Mouse (Mus musculus): ENCODE data around the gene Gm20388. TPM values are rescaled to one million over a fixed set of nuclear protein-coding genes. Genes with fewer than 3 reads are reported as not detected.

Gm20388 gene
- total RNA-seq, 2 experiments from 2014 or later, result 4.0 TPM; not detected in 1

DNA sequence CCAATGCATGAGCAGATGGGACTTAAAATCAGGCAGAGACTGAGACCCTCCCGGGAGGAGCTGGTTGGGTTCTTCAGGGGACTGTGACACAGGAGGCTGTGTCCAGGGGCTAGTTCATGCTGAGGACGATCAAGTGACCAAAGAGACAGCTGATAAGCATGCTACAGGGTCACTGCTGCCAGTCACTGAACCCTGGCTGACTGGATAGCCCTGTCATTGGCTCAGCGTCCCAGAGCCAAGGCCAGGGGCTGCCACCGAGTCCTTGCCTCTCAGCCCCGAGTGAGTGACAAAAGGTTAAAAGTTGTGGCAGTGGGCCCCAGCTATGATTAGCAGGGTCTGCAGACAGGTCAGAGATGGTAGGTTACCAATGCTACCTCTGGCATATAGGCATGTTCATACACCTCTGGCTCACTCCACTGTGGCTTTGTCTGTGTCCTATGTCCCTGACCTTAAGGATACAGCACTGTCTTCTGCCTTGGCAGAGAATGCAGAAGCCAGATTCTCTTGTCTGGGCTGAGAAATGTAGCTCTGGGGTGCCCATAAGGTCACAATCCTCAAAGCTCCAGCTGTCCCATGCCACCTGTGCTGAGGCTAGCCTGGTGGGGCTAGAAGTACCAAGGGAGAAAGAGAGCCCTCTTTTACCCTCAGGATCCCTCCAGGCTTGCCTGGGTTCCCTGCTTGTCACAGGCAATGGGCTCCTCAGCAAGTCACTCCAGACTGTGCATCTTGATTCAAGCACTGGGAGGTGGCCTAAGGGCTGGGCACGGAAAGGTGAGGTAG, 2733.7 kb downstream of the Gm20388 start:
- peak in 1 of 2 experiments; percentile 12 for DNase-seq

DNA sequence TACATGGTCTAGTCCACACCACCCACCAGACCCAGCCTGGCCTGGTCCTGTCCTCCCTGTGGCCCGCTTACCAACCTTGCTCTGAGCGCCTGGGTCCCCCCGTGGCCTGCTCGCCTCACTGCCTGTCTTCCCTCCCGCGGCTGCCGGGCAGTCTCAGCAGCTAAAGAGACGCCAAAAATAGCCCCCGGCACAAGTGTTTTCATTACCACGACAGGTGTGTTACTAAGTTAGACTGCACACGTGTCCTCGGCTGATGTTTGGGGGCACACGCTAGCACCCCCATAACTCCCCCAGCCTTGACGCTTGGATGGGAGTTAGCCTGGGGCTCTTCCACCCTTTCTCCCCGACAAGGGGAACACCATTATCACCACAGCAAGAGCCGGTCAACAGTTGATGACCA, 2735.7 kb downstream of the Gm20388 start:
- DNase-seq, result peak in 1 of 2 experiments; percentile 55

DNA sequence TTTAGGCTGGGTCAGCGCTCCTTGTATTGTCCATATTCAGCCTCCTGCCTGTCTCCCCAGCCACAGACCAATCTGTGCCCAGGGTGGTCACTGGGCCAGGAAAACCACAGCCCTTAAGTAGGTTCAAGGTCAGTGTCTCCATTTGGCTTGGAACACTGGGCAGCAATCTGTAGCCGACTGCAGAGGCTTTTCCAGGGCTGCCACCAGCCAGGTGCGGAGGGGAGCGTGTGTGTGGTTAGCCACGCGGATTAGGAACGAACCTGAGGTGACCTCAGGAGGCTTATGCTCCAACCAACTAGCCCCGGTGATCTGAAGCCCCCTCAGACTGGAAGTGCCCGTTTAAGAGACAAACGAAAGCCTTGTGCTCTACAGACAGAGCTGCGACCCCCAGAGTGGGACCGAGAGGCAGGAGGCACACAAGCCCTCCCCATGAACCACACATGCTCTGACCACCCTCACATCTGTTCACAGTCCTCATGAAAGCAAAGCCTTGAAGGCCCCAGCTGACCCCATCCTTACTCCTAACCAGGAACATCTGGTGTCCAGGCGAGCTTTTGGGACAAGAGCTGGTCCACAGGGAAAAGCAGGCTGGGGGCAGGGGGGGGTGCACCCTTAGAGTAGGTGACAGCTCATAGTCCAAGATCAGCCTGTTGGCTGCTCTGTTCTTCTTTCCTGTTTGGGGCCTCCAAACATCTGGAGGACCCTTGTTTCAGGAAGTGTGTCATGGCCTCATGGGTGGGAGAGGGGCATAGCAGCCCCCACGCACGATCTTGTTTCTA, 2737.7 kb downstream of the Gm20388 start:
- DNase-seq, result no peak

DNA sequence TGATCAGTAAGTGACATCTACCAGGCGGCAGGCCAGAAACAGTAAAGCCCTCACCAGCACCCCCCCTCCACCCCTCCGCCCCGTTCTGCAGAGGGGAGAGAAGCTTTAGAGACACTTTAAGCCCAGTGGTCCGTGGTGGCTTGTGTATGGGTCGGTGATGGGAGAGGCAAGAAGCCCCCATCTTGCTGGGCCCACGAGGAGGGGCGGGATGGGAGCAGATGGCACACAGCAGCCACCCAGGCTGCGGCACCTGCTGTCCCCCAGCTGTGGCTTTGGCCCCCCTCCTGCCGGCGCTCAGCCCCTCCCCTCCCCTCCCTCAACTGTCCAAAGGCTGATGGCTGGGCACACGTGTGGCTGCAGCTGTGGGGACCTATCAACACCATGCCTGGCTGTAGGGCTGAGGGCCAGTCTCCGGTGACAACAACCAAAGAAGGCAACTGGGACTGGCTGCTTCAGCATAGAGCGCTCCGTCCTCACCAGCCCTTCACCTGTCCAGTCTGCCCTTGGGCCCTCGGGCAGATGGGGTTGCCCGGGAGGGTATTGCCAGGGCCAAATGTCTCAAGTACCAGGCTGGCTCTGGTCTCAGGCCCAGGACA, 2740.8 kb downstream of the Gm20388 start:
- peak; percentile 55 to 82 for DNase-seq

DNA sequence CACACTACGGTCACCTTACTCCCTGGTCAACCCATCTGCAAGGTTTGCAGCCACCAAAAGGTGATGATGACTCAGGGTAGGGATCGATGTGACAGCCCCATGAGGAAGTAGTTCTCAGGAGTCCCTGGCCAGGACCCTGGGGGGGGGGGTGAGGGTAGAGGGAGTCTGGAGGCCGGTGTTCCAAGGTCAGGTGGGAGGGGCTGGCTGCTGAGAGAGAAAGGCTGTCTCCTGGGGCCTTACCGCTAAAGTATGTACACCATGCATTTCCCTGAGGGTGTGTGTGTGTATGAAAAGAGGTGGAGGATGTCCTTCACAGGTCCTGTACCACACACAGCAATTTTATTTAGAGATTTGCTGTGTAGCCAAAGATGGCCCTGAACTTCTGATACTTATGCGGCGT, 2742.0 kb downstream of the Gm20388 start:
- DNase-seq, result no peak

DNA sequence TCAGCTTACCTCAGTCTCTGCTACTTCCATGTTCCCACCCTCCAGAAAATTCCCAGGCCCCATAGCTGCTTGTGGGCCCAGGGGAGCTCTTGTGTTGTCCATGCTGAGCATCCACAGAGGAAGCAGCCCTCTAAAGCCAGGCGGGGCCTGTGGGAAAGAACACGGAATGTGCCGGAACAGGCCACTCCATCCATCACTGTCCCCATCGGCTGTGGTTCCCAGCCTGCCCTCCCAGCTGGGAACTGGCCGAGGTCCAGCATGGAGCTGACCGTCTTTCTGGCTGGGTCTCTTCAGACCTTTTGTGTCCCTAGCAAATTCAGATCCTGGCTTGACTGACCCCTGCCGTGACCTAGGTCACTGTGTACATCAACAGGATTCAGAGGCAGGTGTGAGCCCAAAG, 2744.1 kb downstream of the Gm20388 start:
- DNase-seq, result peak; percentile 77 to 87

DNA sequence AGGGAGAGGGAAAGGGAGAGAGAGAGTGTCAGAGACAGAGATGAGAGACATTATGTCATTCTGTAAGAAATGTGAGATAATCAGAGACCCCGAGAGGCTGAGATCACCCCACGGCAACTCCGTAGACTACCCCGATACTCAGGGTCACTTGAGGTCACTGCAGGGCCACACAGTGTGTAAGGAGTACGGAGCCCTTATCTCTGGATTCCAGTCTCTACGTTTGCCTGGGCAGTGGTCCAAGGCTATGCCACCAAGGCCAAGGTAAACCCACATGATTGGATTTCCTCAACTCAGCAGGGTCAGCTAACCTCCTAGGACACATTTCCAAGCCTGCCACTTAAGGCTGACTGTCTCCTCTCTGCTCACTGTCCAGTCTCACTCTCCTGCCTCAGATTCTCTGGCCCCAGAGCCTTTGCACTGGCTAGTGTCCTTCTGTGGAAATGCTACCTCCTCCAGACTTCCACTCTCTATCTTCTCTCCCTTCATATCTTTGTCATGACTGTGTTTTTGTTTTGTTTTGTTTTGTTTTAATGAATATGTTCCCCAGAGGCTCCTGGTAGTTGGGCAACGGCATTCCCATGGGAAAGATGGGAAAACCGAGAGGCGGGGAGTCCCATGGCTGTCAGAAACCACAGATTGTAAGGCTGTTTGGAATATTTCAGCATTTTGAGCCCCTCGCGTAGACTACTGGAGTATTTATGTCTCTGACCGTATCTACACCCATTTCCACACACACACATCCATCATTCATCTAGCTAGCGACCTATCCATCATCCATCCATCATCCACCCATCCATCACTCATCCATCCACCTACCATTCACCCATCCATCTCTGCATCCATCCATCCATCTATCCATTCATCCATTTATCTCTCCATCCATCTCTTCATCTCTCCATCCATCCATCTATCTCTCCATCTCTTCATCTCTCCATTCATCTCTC, 2745.7 kb downstream of the Gm20388 start:
- peak; percentile 87 for DNase-seq

DNA sequence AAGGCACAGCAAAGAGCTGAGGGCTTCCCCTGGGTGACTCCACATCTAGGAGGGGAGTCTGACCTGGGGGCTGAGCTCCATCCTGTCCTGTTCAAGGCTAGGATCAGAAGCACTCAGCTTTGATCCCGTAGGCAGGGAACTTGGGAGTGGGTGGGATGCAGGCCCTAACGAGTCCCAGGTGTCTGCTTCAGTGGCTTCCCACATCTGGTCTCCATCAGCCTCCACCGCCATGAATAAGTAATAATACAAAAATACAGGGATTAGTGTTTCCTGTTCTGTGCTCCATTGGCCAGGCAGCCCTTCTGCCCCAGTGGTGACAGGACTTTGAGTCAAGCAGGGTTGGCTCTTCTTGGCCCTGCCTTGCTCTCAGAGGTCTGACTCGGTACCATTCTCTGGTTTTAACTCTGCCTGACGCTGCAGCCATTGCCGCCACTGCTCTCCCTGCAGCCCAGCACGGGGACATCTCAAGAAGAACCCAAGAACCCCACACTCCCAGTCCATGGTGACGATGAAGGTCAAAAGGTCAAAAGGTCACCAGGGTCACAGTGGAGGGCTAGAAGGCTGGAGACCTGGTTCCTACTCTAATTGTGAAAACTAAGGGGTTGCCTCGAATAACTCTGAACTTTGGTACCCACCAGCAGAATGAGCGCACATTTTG, 2747.6 kb downstream of the Gm20388 start:
- DNase-seq, result no peak

DNA sequence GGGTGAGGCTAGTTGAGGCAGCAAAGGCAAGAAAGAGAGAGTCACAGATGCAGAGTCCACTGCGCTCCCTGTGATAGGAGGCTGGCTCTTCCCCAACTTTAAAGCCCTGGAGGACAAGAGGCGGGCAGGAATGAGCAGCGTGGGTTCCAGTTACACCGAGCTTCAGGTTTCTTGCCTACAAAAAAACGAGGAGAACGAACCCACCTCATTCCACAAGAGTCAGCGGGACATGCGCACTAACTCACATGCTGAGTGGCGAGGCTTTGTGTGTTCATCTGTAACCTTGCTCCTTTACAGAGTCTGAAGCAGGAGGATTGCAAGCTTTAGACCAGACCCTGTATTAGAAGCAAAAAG, 2748.1 kb downstream of the Gm20388 start:
- DNase-seq, result no peak

DNA sequence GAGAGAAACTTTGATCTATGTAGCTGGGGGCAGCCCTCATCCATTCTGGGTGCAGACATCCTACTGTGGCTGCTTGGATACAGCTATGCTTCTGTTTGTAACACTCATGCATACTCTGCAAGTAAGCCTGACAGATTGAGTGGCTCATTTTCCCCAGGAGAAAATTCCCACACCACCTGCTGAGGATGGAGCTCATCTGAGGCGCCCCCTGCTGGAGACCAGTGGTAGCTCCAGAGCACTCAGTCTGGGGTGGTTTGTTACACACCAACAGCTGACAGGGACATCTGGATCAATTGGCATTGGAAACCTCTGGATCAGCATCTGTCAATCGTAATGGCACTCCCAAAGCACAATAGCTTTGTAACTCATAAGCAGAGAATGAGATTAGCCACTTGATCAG, 2749.4 kb downstream of the Gm20388 start:
- DNase-seq, result peak in 1 of 2 experiments; percentile 55

DNA sequence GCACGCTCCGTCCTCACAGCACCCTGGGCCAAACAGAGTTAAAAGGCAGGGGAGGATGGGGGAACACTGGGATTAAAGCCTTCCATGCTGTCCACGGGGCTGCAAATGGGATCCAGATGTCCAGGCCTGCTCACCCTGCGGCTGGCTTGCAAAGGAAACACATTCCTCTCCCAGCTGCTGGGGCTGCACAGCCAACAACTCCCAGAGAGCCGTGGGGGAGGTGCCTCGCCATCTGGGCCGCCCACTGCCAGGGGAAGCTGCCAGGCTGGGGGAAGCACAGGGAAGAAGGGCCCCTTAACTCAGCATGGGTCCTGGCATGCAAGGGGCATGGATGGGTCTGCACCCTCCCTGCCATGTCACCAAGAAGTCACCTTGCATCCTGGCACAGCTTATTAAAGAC, 2750.5 kb downstream of the Gm20388 start:
- DNase-seq, result peak; percentile 83 to 90

DNA sequence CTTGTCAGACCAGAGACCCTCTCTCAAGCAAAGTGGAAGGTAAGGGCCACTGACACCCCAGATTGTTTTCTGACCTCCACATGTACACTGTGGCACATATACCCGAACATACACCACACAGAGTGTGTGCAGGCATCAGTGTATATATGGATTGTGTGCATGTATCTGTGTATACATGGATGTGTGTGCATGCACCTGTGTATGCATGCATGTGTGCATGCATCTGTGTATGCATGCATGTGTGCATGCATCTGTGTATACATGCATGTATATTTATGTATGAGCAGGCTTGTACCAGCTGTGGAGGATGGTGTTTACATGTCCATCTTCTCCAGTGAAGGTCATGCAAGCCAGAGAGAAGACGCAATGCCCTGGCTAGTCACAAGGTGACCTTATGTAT, 2751.3 kb downstream of the Gm20388 start:
- no peak for DNase-seq

DNA sequence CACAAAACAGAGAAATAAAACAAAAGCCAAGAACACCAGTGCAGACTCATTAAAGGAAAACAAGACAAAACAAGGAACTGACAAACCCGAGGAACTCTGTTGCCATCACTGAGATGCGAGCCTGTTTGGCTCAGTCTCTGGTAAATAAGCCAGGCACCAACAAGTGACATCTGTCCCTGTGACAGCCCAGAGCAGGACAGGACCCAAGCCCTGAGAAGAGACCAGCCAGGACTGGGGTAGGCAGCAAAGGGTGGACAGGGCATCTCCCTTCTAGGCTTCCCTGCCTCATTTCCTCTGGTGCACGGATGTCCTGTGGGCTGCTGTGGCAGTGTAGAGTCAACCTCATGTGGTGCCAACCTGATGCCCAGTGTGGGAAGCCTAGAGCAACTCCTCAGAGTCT, 2752.5 kb downstream of the Gm20388 start:
- no peak for DNase-seq

DNA sequence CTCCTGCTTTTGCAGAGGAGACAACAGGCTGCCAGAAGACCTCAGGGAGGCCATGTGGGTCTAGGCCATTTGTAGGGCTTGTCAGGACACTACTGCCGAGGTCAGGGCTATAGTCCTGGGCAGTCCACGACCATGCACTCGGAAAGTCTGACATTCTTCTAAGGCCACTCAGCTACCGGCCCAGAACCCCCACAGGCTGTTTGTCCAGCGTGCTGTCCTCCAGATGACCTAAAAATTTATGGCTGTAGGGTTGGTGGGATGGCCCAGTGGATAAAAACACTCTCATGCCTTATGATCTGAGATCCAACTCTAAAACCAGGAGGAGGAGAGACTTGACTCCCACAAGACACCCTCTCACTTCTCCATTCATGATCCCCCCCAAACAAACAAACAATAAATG, 2753.0 kb downstream of the Gm20388 start:
- DNase-seq, result no peak

DNA sequence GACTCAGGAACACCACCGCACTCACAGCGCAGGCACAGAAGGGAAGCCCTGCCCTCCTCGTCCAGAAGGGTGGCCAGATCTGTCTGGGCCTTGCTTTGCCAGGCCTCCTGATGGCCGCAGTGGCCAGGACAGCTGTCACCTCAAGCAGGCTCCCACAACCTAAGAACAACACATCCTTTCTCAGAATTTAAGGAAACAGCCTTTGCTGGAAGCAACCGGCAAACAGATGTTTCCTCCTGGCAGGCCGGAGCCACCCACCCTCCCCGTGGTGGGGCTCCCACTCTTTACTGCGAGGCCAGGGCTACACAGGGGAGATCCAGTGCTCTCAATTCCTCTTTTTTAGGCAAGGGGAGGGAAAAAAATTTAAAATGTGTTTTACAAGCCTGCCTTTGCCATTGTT, 2754.6 kb downstream of the Gm20388 start:
- DNase-seq, result peak; percentile 81 to 93

DNA sequence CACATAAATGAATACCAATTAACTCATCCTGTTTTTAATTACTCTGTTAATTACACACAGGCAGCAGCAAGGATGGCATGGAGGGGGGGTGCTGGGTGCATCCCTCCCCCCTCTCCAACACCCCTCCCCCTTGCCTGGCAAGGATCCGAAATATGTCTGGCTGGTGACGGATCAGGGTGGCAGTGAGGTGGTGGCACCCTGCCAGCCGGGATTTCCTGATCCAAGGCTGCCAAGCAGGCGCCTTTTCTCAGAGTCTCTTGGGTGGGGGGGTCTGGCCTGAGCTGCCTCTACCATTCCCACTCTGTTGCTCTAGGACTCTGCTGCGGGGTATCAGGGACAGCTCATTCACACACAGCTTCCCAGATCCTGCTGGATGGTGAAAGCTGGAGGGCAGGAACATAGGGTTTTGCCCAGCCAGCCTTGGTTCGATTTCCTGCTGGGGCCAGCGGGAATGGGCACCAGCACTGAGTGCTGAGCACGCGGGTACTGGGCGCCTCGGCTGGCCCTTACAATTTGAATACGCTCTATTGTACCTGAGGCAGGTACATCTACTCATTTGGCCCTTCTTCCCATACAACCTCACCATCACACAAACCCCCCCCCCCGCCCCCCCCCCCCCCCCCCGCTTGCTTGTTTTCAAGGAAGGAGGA, 2755.2 kb downstream of the Gm20388 start:
- peak; percentile 74 for DNase-seq

DNA sequence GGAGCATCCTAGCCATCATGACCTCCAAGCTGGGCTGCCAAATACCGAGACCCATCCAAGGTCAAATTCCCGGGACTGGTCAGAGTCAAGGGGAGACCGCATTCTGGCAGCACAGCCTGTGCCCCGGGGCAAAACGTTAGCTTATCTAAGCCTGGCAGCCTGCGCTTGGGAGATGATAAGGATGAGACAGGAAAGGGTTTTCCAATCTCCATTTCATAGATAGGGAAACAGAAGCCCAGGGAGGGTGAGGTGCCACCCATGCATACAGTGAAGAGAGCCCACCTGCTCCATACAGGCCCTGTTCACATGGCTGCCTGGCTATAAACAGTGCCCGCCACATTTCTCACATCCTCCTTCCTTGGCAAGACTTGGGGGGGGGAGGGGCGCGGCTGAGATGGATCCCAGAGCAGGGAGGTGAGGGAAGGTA, 2755.7 kb downstream of the Gm20388 start:
- DNase-seq, result peak; percentile 73 to 83

DNA sequence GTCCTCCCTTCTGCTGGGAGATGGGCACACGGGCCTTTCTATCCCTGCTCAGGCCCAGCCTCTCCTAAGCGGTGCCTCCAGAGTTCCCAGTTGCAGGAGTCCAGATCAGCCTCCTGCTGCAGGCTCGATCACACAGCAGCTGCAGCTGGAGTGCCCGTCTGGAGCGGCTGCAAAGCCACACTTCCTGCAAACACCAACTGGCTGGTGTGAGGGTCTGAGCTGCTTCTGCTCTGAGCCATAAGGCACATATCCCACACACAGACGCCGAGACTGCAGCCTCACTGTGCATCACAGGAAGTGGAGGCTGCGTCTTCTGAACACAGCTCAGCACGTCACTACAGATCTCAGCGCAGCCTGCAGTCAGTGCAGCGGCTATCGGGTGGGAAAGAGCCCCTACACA, 2756.2 kb downstream of the Gm20388 start:
- DNase-seq, result peak; percentile 52 to 54

DNA sequence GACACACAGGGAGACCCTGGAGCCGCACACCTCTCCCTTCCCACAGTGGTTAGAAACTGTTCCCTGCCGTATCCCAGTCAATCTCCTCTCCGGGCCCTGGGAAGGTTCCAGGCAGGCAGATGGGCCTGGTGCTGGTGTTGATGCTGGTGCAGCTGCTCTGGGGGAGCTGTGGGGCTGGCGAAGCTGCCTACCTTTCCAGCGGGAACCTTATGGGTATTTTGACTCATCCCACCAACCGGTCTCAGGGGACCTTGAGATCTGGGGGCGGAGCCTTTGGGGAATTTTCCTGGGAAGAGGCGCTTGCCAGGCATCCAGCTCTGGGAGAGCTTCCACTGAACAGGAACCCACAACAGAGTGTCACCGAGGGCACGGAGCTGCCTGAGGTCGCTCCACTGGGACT, 2757.2 kb downstream of the Gm20388 start:
- peak in 1 of 2 experiments; percentile 38 for DNase-seq

DNA sequence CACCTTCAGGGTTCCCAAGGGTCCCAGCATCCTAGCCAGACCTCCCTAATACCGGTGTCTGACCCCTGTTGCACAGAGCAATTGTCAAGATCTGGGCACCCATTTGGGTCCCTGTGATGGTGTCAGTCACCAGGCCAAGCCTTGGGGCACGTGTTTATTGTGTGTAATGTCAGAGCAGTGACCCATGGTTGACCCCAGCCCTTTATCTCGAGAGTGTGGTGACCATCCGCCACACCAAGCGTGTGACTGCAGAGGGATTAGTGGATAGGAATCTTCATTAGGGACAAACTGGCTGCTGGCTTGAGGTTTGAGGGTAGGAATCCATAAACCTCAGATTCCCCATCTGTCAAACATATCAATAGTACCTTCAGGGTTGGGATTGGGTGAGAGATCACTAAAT, 2758.7 kb downstream of the Gm20388 start:
- DNase-seq, result no peak

DNA sequence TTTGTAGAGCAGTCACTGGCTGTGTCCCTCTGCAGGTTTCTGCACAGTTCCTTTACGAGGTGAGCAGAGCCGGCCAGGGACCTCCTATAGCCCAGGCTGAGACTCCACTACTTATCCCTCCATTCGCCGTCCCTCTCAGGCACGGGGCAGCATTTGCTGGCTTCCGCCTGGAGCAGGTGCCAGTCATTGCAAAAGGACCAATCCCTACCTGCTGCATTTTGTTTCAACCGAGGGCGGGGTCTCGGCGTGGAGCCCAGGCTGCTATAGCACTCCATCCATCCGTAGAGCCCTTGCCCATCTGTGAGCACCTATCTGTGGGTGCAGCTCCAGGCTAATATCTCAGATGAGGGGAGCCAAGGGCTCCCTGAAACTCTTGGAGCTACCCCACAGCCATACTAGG, 2759.4 kb downstream of the Gm20388 start:
- no peak for DNase-seq
